Mouse (Mus musculus) liver, postnatal 0 days (tissue): ENCODE data around the gene Cenpe. TPM values are rescaled to one million over a fixed set of nuclear protein-coding genes. Genes with fewer than 3 reads are reported as not detected.

Experiments used
- ATAC-seq: fragments of 200-750 bp; cut with Nextera tagmentation; 2 replicates; pipeline ENCODE4 v1.8.0; 2017; ENCODE audit warnings: mild to moderate bottlenecking, moderate library complexity
- DNase-seq: peaks from one replicate; pipeline ENCODE4 v3.0.0-alpha.2; 2016
- H3K27ac ChIP-seq: fragments of 300-500 bp; sonication (generic); 2 replicates; pipeline ENCODE4 v1.5.1; 2014; ENCODE audit warnings: antibody characterized with exemption, moderate library complexity, mild to moderate bottlenecking, low read depth
- H3K27me3 ChIP-seq: fragments of 300-500 bp; sonication (generic); 2 replicates; pipeline ENCODE4 v1.6.1; 2014; ENCODE audit warnings: low read length, control low read depth, mixed read lengths; ENCODE audit not compliant: insufficient read depth
- H3K36me3 ChIP-seq: fragments of 300-500 bp; sonication (generic); replicated peaks from 2 replicates; pipeline ENCODE4 v1.6.1; 2014; ENCODE audit warnings: mild to moderate bottlenecking, control low read depth, low read length, moderate library complexity, mixed read lengths; ENCODE audit not compliant: insufficient read depth
- H3K4me1 ChIP-seq: fragments of 300-500 bp; sonication (generic); 2 replicates; pipeline ENCODE4 v1.6.1; 2014; ENCODE audit warnings: antibody characterized with exemption, mild to moderate bottlenecking, control low read depth; ENCODE audit not compliant: insufficient read depth
- H3K4me2 ChIP-seq: fragments of 300-500 bp; sonication (generic); 2 replicates; pipeline ENCODE4 v1.6.1; 2014; ENCODE audit warnings: low read depth, mild to moderate bottlenecking, low read length, moderate library complexity, mixed read lengths
- H3K4me3 ChIP-seq: fragments of 300-500 bp; sonication (generic); 2 replicates; pipeline ENCODE4 v1.5.1; 2014; ENCODE audit warnings: low read depth, low read length
- H3K9ac ChIP-seq: fragments of 300-500 bp; sonication (generic); replicated peaks from 2 replicates; pipeline ENCODE4 v1.6.1; 2014; ENCODE audit warnings: mild to moderate bottlenecking, moderate library complexity
- H3K9me3 ChIP-seq: fragments of 300-500 bp; sonication (generic); 2 replicates; pipeline ENCODE4 v1.6.1; 2016; ENCODE audit warnings: mild to moderate bottlenecking, control low read depth, low read length, mixed read lengths
- CTCF ChIP-seq: sonication (generic); IDR thresholded peaks from 2 replicates; pipeline ENCODE4 v1.5.1; 2016; ENCODE audit warnings: antibody characterized with exemption, low read depth
- EP300 ChIP-seq: IDR thresholded peaks from 2 replicates; pipeline ENCODE4 v1.6.1; 2016; ENCODE audit warnings: antibody characterized with exemption, low read depth, mild to moderate bottlenecking
- WGBS: fragments of 180-500 bp; shearing (Covaris S2); extraction: QIAGEN DNeasy Blood & Tissue Kit; methylation state at CpG from one replicate; pipeline ENCODE4 v1.1.7; 2014; ENCODE audit not compliant: insufficient replicate concordance; 5-methylcytosine and 5-hydroxymethylcytosine counted together
- polyA plus RNA-seq: library from polyadenylated mRNA; unstranded; fragments of >200 nt; fragmentation: Nextera tagmentation; extraction: Ambion mirVana; gene quantifications from 2 replicates; pipeline ENCODE4 v1.2.1, GENCODE M21; 2015

The Cenpe gene
- polyA plus RNA-seq, 1 experiment from 2014 or later: 9.0 TPM

GRCm38 (mm10) chr3:135314811-135315210, 102.5 kb downstream of the Cenpe start:
- no peaks in the 10 kb centered on the region for H3K9me3 ChIP-seq
- TF ChIP-seq EP300 (no peak), CTCF (no peak)
- no peaks in the 10 kb centered on the region for H3K4me1 ChIP-seq
- no peak overlapping the region for H3K4me2 ChIP-seq
- no peaks in the 10 kb centered on the region for H3K27me3 ChIP-seq
- no peaks in the 10 kb centered on the region for H3K36me3 ChIP-seq
- DNase-seq (no peak), ATAC-seq (no peak)
- 58% methylated on average over 2 of the region's 2 CpGs for WGBS
- H3K27ac ChIP-seq: no peak overlapping the region
- H3K9ac ChIP-seq: no peak overlapping the region
- no peak overlapping the region for H3K4me3 ChIP-seq

- DNase-seq (no peak), ATAC-seq (no peak)
- Histone ChIP-seq H3K4me1 (no peaks in the 10 kb centered on the region), H3K27me3 (no peaks in the 10 kb centered on the region), H3K27ac (no peak overlapping the region), H3K9ac (no peak overlapping the region), H3K9me3 (no peaks in the 10 kb centered on the region), H3K4me2 (no peak overlapping the region), H3K4me3 (no peak overlapping the region), H3K36me3 (no peaks in the 10 kb centered on the region)
- 85% methylated on average over 9 of the region's 9 CpGs for WGBS
- no peak for TF ChIP-seq EP300
- no peak for TF ChIP-seq CTCF
These were observed 103.5 kb downstream of the Cenpe start for GRCm38 (mm10) chr3:135315720-135316425.

- Histone ChIP-seq H3K9ac (no peak overlapping the region), H3K4me2 (no peak overlapping the region), H3K27me3 (no peaks in the 10 kb centered on the region), H3K4me1 (no peaks in the 10 kb centered on the region), H3K9me3 (no peaks in the 10 kb centered on the region), H3K27ac (no peak overlapping the region), H3K4me3 (no peak overlapping the region), H3K36me3 (no peaks in the 10 kb centered on the region)
- no peak for DNase-seq
- no peak for ATAC-seq
- TF ChIP-seq CTCF: no peak
- WGBS: 74% methylated on average over 11 of the region's 11 CpGs
These were observed 106.0 kb downstream of the Cenpe start for GRCm38 (mm10) chr3:135318331-135318730.

Other genes starting within 250 kb of the Cenpe start
- 0.59 and 0.67 TPM in 2 replicates for gene Bdh2, start 68.7 kb downstream of the Cenpe start, polyA plus RNA-seq
- gene Slc9b2, start 95.2 kb downstream of the Cenpe start, polyA plus RNA-seq: 0.11 TPM in 1 of 2 replicates, not detected in the other
- gene Slc9b1, start 135.5 kb downstream of the Cenpe start, polyA plus RNA-seq: not detected in 2 replicates
- 24.9 and 26.6 TPM in 2 replicates for gene Cisd2, start 211.4 kb downstream of the Cenpe start, polyA plus RNA-seq
- gene Ube2d3, start 225.6 kb downstream of the Cenpe start, polyA plus RNA-seq: 298 and 303 TPM in 2 replicates